ENCODE assay signal across 7 mouse cellular contexts in the genomic region with DNA sequence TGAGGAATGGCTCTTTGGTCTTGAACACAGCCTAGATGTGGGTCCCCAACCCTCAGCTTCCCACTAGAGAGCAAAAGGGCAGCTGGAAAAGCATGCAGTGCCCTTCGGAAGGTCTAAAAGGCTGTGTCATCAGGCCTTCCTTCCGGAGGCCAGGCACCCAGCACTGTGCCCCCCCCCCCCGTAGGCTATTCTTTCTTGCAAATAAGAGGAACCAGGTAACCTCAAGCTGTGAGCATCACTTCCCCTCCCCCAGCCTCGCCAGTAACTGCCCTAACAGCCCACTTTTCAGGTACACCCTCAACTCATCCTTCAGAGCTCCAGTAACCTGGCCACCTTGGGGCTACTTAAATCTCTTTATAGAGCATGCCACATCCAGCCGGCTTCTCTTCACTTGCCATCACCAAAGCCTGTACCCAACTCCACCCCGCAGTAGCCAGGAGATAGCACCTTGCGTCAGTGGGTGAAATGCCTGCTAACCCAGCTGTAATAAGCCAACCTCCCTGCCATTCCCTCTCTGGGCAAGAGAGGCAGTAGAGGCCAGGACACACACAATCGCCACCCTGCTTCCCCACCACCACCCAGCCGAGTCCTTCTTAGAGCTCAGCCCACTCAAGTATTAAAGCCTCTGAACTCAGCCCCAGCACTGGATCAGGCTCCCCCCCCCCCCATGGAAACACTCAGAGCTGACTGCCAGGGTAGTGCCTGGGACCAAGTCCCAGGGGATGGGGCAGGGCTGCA. TPM values are rescaled to one million over a fixed set of nuclear protein-coding genes. Genes with fewer than 3 reads are reported as not detected.
DNase-seq lines count a peak whose midpoint lies in the region; ATAC-seq and TF ChIP-seq lines count a peak whose summit lies in the region.

No protein-coding gene starts in this region.

- H3K4me2 ChIP-seq in midbrain, embryonic 11.5 days = no peak overlapping the region
- H3K4me2 ChIP-seq in hindbrain, embryonic 13.5 days = peak overlapping the region; percentile 89; the same call in 1 of the 2 replicates
- peak overlapping the region; percentile 99 for H3K4me2 ChIP-seq in liver, embryonic 15.5 days
- peak overlapping the region; percentile 90 for H3K4me2 ChIP-seq in neural tube, embryonic 15.5 days

- no peak for TF ChIP-seq POLR2A in brain, embryonic 14.5 days (IDR thresholded peaks at IDR 0.05; ENCODE audit: borderline replicate concordance, extremely low read depth, insufficient read depth, insufficient read length, poor library complexity, severe bottlenecking)

- H3K9ac ChIP-seq in midbrain, embryonic 11.5 days (ENCODE audit: low read length) = no peak overlapping the region
- H3K9ac ChIP-seq in hindbrain, embryonic 13.5 days = no peak overlapping the region
- peak overlapping the region; percentile 53 for H3K9ac ChIP-seq in liver, embryonic 15.5 days
- no peak overlapping the region for H3K9ac ChIP-seq in neural tube, embryonic 15.5 days (replicated peaks)

- peak; percentile 22 for DNase-seq in midbrain, embryonic 10.5 days (ENCODE audit: low spot score)
- DNase-seq in midbrain, embryonic 11.5 days (ENCODE audit: low spot score, missing footprints) = no peak
- DNase-seq in brain, embryonic 14.5 days (ENCODE audit: low read depth) = peak; percentile 20
- DNase-seq in urinary bladder, adult 18-20 months (ENCODE audit: low spot score in 2 of 2) = no peak

- H3K36me3 ChIP-seq in midbrain, embryonic 10.5 days = no peaks in the 10 kb centered on the region
- H3K36me3 ChIP-seq in midbrain, embryonic 11.5 days (ENCODE audit: control insufficient read depth, insufficient read depth, low read length) = no peaks in the 10 kb centered on the region
- no peaks in the 10 kb centered on the region for H3K36me3 ChIP-seq in hindbrain, embryonic 13.5 days
- no peaks in the 10 kb centered on the region; the same call in 1 of the 2 replicates for H3K36me3 ChIP-seq in liver, embryonic 15.5 days (replicated peaks)
- H3K36me3 ChIP-seq in neural tube, embryonic 15.5 days = no peaks in the 10 kb centered on the region

- peaks cover 20% of the 10 kb centered on the region for H3K27me3 ChIP-seq in midbrain, embryonic 10.5 days (ENCODE audit: low read depth, poor library complexity, severe bottlenecking)
- H3K27me3 ChIP-seq in midbrain, embryonic 11.5 days (ENCODE audit: control insufficient read depth, insufficient read depth, low read length) = peaks cover 9% of the 10 kb centered on the region
- H3K27me3 ChIP-seq in hindbrain, embryonic 13.5 days = 0 out of 2 replicates have a peak, but pooled peaks cover 6% of the 10 kb centered on the region
- H3K27me3 ChIP-seq in liver, embryonic 15.5 days = no peaks in the 10 kb centered on the region
- no peaks in the 10 kb centered on the region for H3K27me3 ChIP-seq in neural tube, embryonic 15.5 days (replicated peaks)

- no peak for ATAC-seq in midbrain, embryonic 11.5 days (ENCODE audit: low FRiP score)
- ATAC-seq in hindbrain, embryonic 13.5 days (ENCODE audit: low FRiP score) = peak; percentile 11; the same call in 1 of the 2 replicates
- peak; percentile 58 for ATAC-seq in liver, embryonic 15.5 days (ENCODE audit: insufficient read depth)
- ATAC-seq in neural tube, embryonic 15.5 days (ENCODE audit: low FRiP score) = no peak

- TF ChIP-seq CTCF in brain, embryonic 14.5 days (IDR thresholded peaks at IDR 0.05; ENCODE audit: borderline replicate concordance, extremely low read depth, insufficient read depth, insufficient read length) = peak; percentile 41; the same call in 1 of the 2 replicates

- no peak overlapping the region for H3K27ac ChIP-seq in midbrain, embryonic 10.5 days (replicated peaks)
- H3K27ac ChIP-seq in midbrain, embryonic 11.5 days (ENCODE audit: low read depth, low read length) = no peak overlapping the region
- no peak overlapping the region for H3K27ac ChIP-seq in hindbrain, embryonic 13.5 days
- peak overlapping the region; percentile 87 for H3K27ac ChIP-seq in liver, embryonic 15.5 days (replicated peaks)
- H3K27ac ChIP-seq in neural tube, embryonic 15.5 days (replicated peaks) = no peak overlapping the region

- 44% methylated on average over 9 of the region's 9 CpGs for WGBS in midbrain, embryonic 10.5 days
- 44% methylated on average over 9 of the region's 9 CpGs for WGBS in midbrain, embryonic 11.5 days
- 58% methylated on average over 9 of the region's 9 CpGs for WGBS in hindbrain, embryonic 13.5 days
- WGBS in liver, embryonic 15.5 days (ENCODE audit: insufficient replicate concordance) = 5% methylated on average over 9 of the region's 9 CpGs
- 44% methylated on average over 9 of the region's 9 CpGs for WGBS in neural tube, embryonic 15.5 days

- H3K4me3 ChIP-seq in midbrain, embryonic 10.5 days = no peak overlapping the region
- H3K4me3 ChIP-seq in midbrain, embryonic 11.5 days (ENCODE audit: low read depth, low read length) = no peak overlapping the region
- H3K4me3 ChIP-seq in hindbrain, embryonic 13.5 days = no peak overlapping the region
- peak overlapping the region; percentile 74 for H3K4me3 ChIP-seq in liver, embryonic 15.5 days (replicated peaks)
- H3K4me3 ChIP-seq in neural tube, embryonic 15.5 days (replicated peaks) = peak overlapping the region; percentile 59; the same call in 1 of the 2 replicates

- peaks cover 19% of the 10 kb centered on the region for H3K4me1 ChIP-seq in midbrain, embryonic 10.5 days
- peaks cover 3% of the 10 kb centered on the region for H3K4me1 ChIP-seq in midbrain, embryonic 11.5 days (ENCODE audit: control insufficient read depth, insufficient read depth, low read length)
- peaks cover 20% of the 10 kb centered on the region for H3K4me1 ChIP-seq in hindbrain, embryonic 13.5 days (replicated peaks)
- H3K4me1 ChIP-seq in liver, embryonic 15.5 days (replicated peaks) = peaks cover 67% of the 10 kb centered on the region
- peaks cover 17% of the 10 kb centered on the region for H3K4me1 ChIP-seq in neural tube, embryonic 15.5 days

- H3K9me3 ChIP-seq in midbrain, embryonic 10.5 days (replicated peaks) = no peaks in the 10 kb centered on the region
- H3K9me3 ChIP-seq in midbrain, embryonic 11.5 days (ENCODE audit: control insufficient read depth, low read length) = no peaks in the 10 kb centered on the region
- H3K9me3 ChIP-seq in hindbrain, embryonic 13.5 days = no peaks in the 10 kb centered on the region
- H3K9me3 ChIP-seq in liver, embryonic 15.5 days (replicated peaks) = no peaks in the 10 kb centered on the region
- no peaks in the 10 kb centered on the region for H3K9me3 ChIP-seq in neural tube, embryonic 15.5 days (replicated peaks)

RNA-seq across cellular contexts. Expression of a gene that starts 1.6 kb away (rescaled TPM):
- 15.4 and 16.6 TPM in 2 replicates for polyA plus RNA-seq in midbrain, embryonic 10.5 days (2016; fragmentation: Nextera tagmentation; extraction: Ambion mirVana)
- 16.3 and 17.6 TPM in 2 replicates for polyA plus RNA-seq in midbrain, embryonic 11.5 days (2014; fragmentation: Nextera tagmentation; extraction: Ambion mirVana)
- 23.3 and 23.6 TPM in 2 replicates for polyA plus RNA-seq in brain, embryonic 14.5 days (2012; rRNA removed)
- polyA plus RNA-seq in hindbrain, embryonic 13.5 days (2015; fragmentation: Nextera tagmentation; extraction: Ambion mirVana) = 30.5 and 31.6 TPM in 2 replicates
- 22.0 TPM in 2 replicates for polyA plus RNA-seq in liver, embryonic 15.5 days (2015; fragmentation: Nextera tagmentation; extraction: Ambion mirVana)
- polyA plus RNA-seq in neural tube, embryonic 15.5 days (2015; fragmentation: Nextera tagmentation; extraction: Ambion mirVana) = 38.7 and 43.0 TPM in 2 replicates

Comparison
In these comparisons a context has a peak if more than half of its experiments do, and no peak if none do; other contexts are left out.
1. DNase-seq: peak in midbrain, embryonic 10.5 days (single experiment) and brain, embryonic 14.5 days (single experiment); none in midbrain, embryonic 11.5 days (single experiment) and urinary bladder, adult 18-20 months (0 of 2).
2. H3K4me3 ChIP-seq: peak in liver, embryonic 15.5 days (single experiment) and neural tube, embryonic 15.5 days (single experiment); none in midbrain, embryonic 10.5 days (single experiment), midbrain, embryonic 11.5 days (single experiment) and hindbrain, embryonic 13.5 days (single experiment).
3. ATAC-seq: peak in hindbrain, embryonic 13.5 days (single experiment) and liver, embryonic 15.5 days (single experiment); none in midbrain, embryonic 11.5 days (single experiment) and neural tube, embryonic 15.5 days (single experiment).